Mouse (Mus musculus): ENCODE measurements around the gene Gm17617. TPM values are rescaled to one million over a fixed set of nuclear protein-coding genes. Genes with fewer than 3 reads are reported as not detected.

The Gm17617 gene
- polyA plus RNA-seq, 1 experiment, result not detected

- TF ChIP-seq MAX (IDR thresholded peaks at IDR 0.05; ENCODE audit: low read depth), result no peak
- TF ChIP-seq MYOG (IDR thresholded peaks at IDR 0.05; ENCODE audit: control insufficient read depth in 1 of 3, insufficient read depth in 1 of 3, insufficient read length in 2 of 3, low read depth in 2 of 3), result no peak
- TF ChIP-seq USF1 (IDR thresholded peaks at IDR 0.05; ENCODE audit: low read depth), result no peak
- TF ChIP-seq CEBPB (IDR thresholded peaks at IDR 0.05; ENCODE audit: insufficient read depth, poor library complexity, severe bottlenecking), result no peak
- TF ChIP-seq TCF3 (IDR thresholded peaks at IDR 0.05; ENCODE audit: insufficient read length, low read depth), result no peak
- TF ChIP-seq TCF12 (IDR thresholded peaks at IDR 0.05; ENCODE audit: insufficient read depth, poor library complexity, severe bottlenecking), result no peak
- no peak for TF ChIP-seq POLR2AphosphoS2 (IDR thresholded peaks at IDR 0.05; ENCODE audit: insufficient read length, low read depth)
- no peak for TF ChIP-seq MYOD1 (IDR thresholded peaks at IDR 0.05; ENCODE audit: control insufficient read depth in 1 of 3, insufficient read length in 2 of 3, low read depth in 2 of 3)
- no peak for TF ChIP-seq POLR2A (IDR thresholded peaks at IDR 0.05; ENCODE audit: insufficient read length, low read depth)
- TF ChIP-seq E2F4 (IDR thresholded peaks at IDR 0.05; ENCODE audit: insufficient read depth), result no peak
- no peak for TF ChIP-seq REST (IDR thresholded peaks at IDR 0.05; ENCODE audit: insufficient read depth, insufficient read length)
- Histone ChIP-seq H3K27me3 (ENCODE audit: control insufficient read depth, insufficient read depth, insufficient read length) (no peaks in the 10 kb centered on the region), H3K4me3 (no peak overlapping the region), H3K79me2 (ENCODE audit: control insufficient read depth, insufficient read depth) (peaks cover 40% of the 10 kb centered on the region), H3K4me2 (ENCODE audit: low read depth) (no peak overlapping the region), H3ac (ENCODE audit: control insufficient read depth, insufficient read length) (no peak overlapping the region), H3K36me3 (ENCODE audit: control insufficient read depth, insufficient read depth) (no peaks in the 10 kb centered on the region)
Observed at GRCm38 (mm10) chr13:55092588-55092987, 40.8 kb downstream of the Gm17617 start.

Other genes with a start within 250 kb of the Gm17617 start
- 0.05 TPM for gene Unc5a, start 184.1 kb downstream of the Gm17617 start, polyA plus RNA-seq (2012; fragmentation: generic; extraction: Trizol)
- gene Hk3, start 112.2 kb downstream of the Gm17617 start, polyA plus RNA-seq (2012; fragmentation: generic; extraction: Trizol), result not detected
- gene Uimc1, start 33.2 kb downstream of the Gm17617 start, polyA plus RNA-seq (2012; fragmentation: generic; extraction: Trizol), result 12.3 TPM
- 64.0 TPM for gene Zfp346, start 28.2 kb downstream of the Gm17617 start, polyA plus RNA-seq (2012; fragmentation: generic; extraction: Trizol)
- 6.6 TPM for gene Fgfr4, start 19.1 kb upstream of the Gm17617 start, polyA plus RNA-seq (2012; fragmentation: generic; extraction: Trizol)
- 10.2 TPM for gene Nsd1, start 76.2 kb upstream of the Gm17617 start, polyA plus RNA-seq (2012; fragmentation: generic; extraction: Trizol)
- 365 TPM for gene Prelid1, start 187.0 kb upstream of the Gm17617 start, polyA plus RNA-seq (2012; fragmentation: generic; extraction: Trizol)
- gene Rab24, start 188.4 kb upstream of the Gm17617 start, polyA plus RNA-seq (2012; fragmentation: generic; extraction: Trizol), result 59.8 TPM
- gene Mxd3, start 196.3 kb upstream of the Gm17617 start, polyA plus RNA-seq (2012; fragmentation: generic; extraction: Trizol), result 17.0 TPM
- gene Lman2, start 229.2 kb upstream of the Gm17617 start, polyA plus RNA-seq (2012; fragmentation: generic; extraction: Trizol), result 84.7 TPM
- gene Rgs14, start 236.2 kb upstream of the Gm17617 start, polyA plus RNA-seq (2012; fragmentation: generic; extraction: Trizol), result 2.3 TPM